In genomic region chr13:59148793-59149192, GRCm38 (mm10) we compare ENCODE assay signal across 22 mouse cellular contexts.
"Had no signal": no experiment of that assay in that cellular context is flagged by ENCODE, and none has a peak within 500 bp of the region (broad histone marks: within the 10 kb centered on the region; RNA-seq: fewer than 3 reads in every experiment).

No protein-coding gene starts in this region.

- H3K27ac ChIP-seq: gastrocnemius, adult 2 months; heart, embryonic 10.5 days; hindbrain, embryonic 10.5 days; hindbrain, embryonic 12.5 days; hindbrain, embryonic 14.5 days; intestine, embryonic 15.5 days; limb, embryonic 10.5 days; limb, embryonic 12.5 days; liver, embryonic 13.5 days had no signal

- DNase-seq: gastrocnemius, adult 2 months; gastrocnemius, postnatal 10 days; gastrocnemius, postnatal 25 days; heart, adult 18-20 months; heart, postnatal 10 days; heart, postnatal 4 days; kidney, adult 18-20 months; kidney, adult 8-10 months; kidney, postnatal 10 days; kidney, postnatal 25 days; kidney, postnatal 4 days; liver; liver, embryonic 13.5 days had no signal

- H3K4me3 ChIP-seq: gastrocnemius, adult 2 months; heart, embryonic 10.5 days; heart, embryonic 12.5 days; hindbrain, embryonic 10.5 days; hindbrain, embryonic 12.5 days; intestine, embryonic 15.5 days; layer of hippocampus, adult 2 months; limb, embryonic 10.5 days; limb, embryonic 12.5 days; liver, embryonic 13.5 days had no signal
